Mouse (Mus musculus) liver, embryonic 11.5 days (tissue): ENCODE data around the gene Ppp5c. TPM values are rescaled to one million over a fixed set of nuclear protein-coding genes. Genes with fewer than 3 reads are reported as not detected.
A peak's percentile ranks its signal among the peaks of the same experiment; 100 is the strongest.

Experiments used
- ATAC-seq: fragments of 200-750 bp; cut with Nextera tagmentation; replicated peaks from 2 replicates; pipeline ENCODE4 v1.8.0; 2017; ENCODE audit warnings: moderate number of reproducible peaks, mild to moderate bottlenecking, moderate TSS enrichment, moderate library complexity; ENCODE audit not compliant: low FRiP score
- DNase-seq: peaks from one replicate; pipeline ENCODE4 v3.0.0-alpha.2; 2017; ENCODE audit warnings: low spot score
- H3K27ac ChIP-seq: fragments of 300-500 bp; sonication (generic); 2 replicates; pipeline ENCODE4 v1.5.1; 2014; ENCODE audit warnings: mild to moderate bottlenecking, low read depth, low read length, control low read depth
- H3K27me3 ChIP-seq: fragments of 300-500 bp; sonication (generic); replicated peaks from 2 replicates; pipeline ENCODE4 v1.6.1; 2014; ENCODE audit warnings: low read length, mixed read lengths; ENCODE audit not compliant: control insufficient read depth, insufficient read depth
- H3K36me3 ChIP-seq: fragments of 300-500 bp; sonication (generic); 2 replicates; pipeline ENCODE4 v1.6.1; 2014; ENCODE audit warnings: mild to moderate bottlenecking, low read length, moderate library complexity, mixed read lengths; ENCODE audit not compliant: control insufficient read depth, insufficient read depth
- H3K4me1 ChIP-seq: fragments of 300-500 bp; sonication (generic); replicated peaks from 2 replicates; pipeline ENCODE4 v1.6.1; 2014; ENCODE audit warnings: low read length, mixed read lengths; ENCODE audit not compliant: control insufficient read depth, insufficient read depth
- H3K4me2 ChIP-seq: fragments of 300-500 bp; sonication (generic); 2 replicates; pipeline ENCODE4 v1.6.1; 2014; ENCODE audit warnings: mild to moderate bottlenecking, control low read depth, moderate library complexity
- H3K4me3 ChIP-seq: fragments of 300-500 bp; sonication (generic); 2 replicates; pipeline ENCODE4 v1.5.1; 2014; ENCODE audit warnings: low read depth, low read length, control low read depth
- H3K9ac ChIP-seq: fragments of 300-500 bp; sonication (generic); 2 replicates; pipeline ENCODE4 v1.6.1; 2014; ENCODE audit warnings: low read depth, low read length, control low read depth
- H3K9me3 ChIP-seq: fragments of 300-500 bp; sonication (generic); 2 replicates; pipeline ENCODE4 v1.6.1; 2016; ENCODE audit warnings: low read length, inconsistent platforms, mixed read lengths; ENCODE audit not compliant: control insufficient read depth
- WGBS: fragments of 180-500 bp; shearing (Covaris S2); extraction: QIAGEN DNeasy Blood & Tissue Kit; methylation state at CpG from one replicate; pipeline ENCODE4 v1.1.7; 2014; 5-methylcytosine and 5-hydroxymethylcytosine counted together
- polyA plus RNA-seq: library from polyadenylated mRNA; unstranded; fragments of >200 nt; fragmentation: Nextera tagmentation; extraction: Ambion mirVana; gene quantifications from 2 replicates; pipeline ENCODE4 v1.2.1, GENCODE M21; 2014

Gene Ppp5c
- polyA plus RNA-seq, 1 experiment from 2014 or later = 124 TPM

DNA sequence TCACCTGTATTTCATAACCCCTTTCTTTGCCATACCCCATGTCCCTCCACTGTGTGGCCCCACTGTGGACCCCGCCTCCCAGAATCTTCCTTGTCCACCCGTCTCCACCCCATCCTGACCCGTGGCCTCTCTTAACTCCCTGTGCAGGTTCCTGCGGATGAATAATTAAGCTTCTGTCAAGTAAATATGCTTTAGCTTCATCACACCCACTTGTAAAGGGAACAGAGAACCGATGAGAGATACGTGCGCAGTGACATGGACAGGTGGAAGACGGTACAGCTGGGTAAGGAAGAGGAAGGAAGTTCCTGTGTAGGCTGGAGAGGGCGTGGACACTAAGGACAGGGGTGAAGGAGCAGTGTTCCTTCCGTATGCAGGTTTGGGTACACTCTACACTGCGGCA is 35.1 kb upstream of the Ppp5c start:
- peaks cover 39% of the 10 kb centered on the region for H3K4me1 ChIP-seq
- H3K27ac ChIP-seq = no peak overlapping the region
- WGBS = 11% methylated on average over 11 of the region's 11 CpGs
- ATAC-seq (no peak), DNase-seq (no peak)
- H3K9me3 ChIP-seq = no peaks in the 10 kb centered on the region
- no peaks in the 10 kb centered on the region for H3K36me3 ChIP-seq
- H3K9ac ChIP-seq = 0 out of 2 replicates have a peak overlapping the region, but pooled peaks have one; percentile 16
- peak overlapping the region; percentile 48 for H3K4me3 ChIP-seq
- H3K27me3 ChIP-seq = peaks cover 12% of the 10 kb centered on the region
- H3K4me2 ChIP-seq = peak overlapping the region; percentile 76

DNA sequence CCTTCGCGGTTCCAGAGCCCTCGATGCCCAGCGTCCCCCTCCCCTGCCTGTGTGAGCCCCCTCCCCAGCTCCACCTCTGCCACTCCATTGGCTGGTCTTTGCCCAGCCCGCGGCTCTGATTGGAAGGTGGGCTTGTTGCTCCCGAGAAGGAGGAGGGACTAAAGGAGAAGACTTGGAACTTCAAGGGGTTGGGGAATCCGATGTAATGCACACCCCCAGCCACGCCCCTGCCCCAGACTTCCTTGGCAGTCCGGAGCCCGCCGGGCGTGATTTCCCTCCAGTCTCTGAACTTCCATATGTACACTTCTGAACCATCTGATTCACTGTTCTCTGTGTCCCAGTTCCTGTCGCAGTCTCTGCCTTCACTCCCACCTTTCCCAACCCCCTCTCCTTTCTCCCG is 34.7 kb upstream of the Ppp5c start, which contains the start of gene Hif3a:
Gene Hif3a, minus strand, starts transcription at position 39 of the 400 bp plus-strand sequence.
- H3K36me3 ChIP-seq = no peaks in the 10 kb centered on the region
- H3K27me3 ChIP-seq = peaks cover 12% of the 10 kb centered on the region
- H3K9me3 ChIP-seq = no peaks in the 10 kb centered on the region
- H3K9ac ChIP-seq = peak within 1 kb of the TSS; percentile 48
- peak within 1 kb of the TSS; percentile 48 for H3K4me3 ChIP-seq
- H3K27ac ChIP-seq = no peak within 1 kb of the TSS
- under 1% methylated on average over 15 of the region's 15 CpGs for WGBS
- peak within 1 kb of the TSS; percentile 76 for H3K4me2 ChIP-seq
- peak; percentile 72 for DNase-seq
- peak; percentile 4; the same call in 1 of the 2 replicates for ATAC-seq
- H3K4me1 ChIP-seq = peaks cover 43% of the 10 kb centered on the region

DNA sequence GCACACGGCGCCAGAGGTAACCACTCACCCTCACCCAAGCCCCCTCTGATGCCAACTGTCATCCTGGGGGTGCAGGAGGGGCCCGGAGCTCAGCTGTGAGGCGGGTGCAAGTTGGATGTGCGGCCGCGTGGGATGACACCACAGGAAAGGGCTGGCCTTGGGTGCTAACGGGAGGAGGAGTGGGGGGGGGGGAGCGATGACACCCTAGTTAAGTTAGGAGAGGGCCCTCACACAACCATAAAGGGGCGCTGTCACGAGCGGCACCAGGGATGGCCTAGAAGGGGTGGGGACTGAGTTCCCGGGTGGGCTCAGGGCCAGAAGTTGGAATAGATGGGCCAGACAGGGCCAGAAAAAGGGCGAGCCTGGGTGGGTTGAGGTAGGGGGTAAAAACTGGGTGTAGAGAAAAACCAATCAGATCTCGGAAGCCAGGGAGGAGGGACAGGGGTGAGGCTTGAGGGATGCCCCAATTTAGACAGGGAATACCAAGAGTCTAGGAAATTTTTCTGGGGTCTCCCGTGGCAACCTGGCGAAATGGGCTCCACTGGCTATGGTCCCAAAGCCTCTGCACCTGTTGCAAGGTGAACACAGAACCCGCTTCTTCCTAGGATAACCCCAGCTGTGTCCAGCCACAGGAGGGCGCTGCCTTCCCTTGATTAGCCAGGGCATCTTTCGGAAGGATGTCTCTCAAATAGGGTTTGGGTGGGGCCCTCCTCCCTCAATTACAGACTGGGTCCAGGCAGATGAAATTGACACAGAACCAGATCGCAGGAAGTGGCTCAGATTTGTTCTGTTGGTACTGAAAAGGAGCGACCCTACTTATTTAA is 33.3 kb upstream of the Ppp5c start:
- 76% methylated on average over 20 of the region's 22 CpGs for WGBS
- Histone ChIP-seq H3K4me1 (peaks cover 46% of the 10 kb centered on the region), H3K9ac (no peak overlapping the region), H3K4me3 (peak overlapping the region; percentile 48), H3K4me2 (peak overlapping the region; percentile 76), H3K27ac (peak overlapping the region; percentile 98; the same call in 1 of the 2 replicates), H3K9me3 (no peaks in the 10 kb centered on the region), H3K36me3 (no peaks in the 10 kb centered on the region), H3K27me3 (peaks cover 12% of the 10 kb centered on the region)
- DNase-seq (peak; percentile 31), ATAC-seq (no peak)

DNA sequence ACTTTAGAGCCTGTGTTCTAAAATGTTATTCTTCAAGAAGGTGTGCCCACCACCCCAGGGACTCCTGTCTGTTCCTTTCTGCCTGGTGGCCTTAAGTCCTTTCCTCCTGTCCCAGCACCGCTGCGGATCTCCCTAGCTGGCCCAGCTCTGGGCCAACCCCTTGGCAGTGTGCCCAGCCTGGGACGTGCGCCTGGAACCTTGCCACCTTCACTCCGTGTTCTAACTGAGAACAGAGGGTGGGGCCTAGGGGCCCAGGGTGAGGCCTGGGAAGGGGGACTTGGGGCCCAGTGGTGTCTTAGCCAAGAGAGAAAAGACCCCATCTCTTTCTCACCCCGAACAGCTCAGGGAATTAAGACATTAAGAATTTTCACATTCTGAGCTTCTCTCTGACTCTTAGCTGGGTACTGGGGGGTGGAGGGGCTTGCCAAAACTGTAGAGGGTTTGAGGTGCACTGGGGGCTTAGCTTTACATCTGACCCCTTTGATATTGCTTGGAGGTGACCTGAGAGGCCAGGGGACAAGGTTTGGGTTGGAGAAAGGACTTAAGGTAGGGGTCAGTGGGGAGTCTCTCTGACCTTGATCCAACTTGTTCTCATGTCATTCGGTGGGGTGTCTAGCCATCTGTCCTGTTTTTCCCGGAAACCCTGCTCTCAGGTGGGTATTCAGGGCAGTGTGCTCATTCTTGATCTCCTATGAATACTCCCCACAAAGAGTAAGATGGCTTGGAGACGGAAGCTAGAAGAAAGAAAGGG is 32.5 kb upstream of the Ppp5c start:
- WGBS = 50% methylated on average over 9 of the region's 9 CpGs
- Histone ChIP-seq H3K27ac (peak overlapping the region; percentile 98; the same call in 1 of the 2 replicates), H3K9me3 (no peaks in the 10 kb centered on the region), H3K4me2 (peak overlapping the region; percentile 76), H3K9ac (peak overlapping the region; percentile 50), H3K4me3 (no peak overlapping the region; the same call in 1 of the 2 replicates), H3K4me1 (peaks cover 46% of the 10 kb centered on the region), H3K36me3 (no peaks in the 10 kb centered on the region), H3K27me3 (peaks cover 12% of the 10 kb centered on the region)
- peak; percentile 58 for DNase-seq
- ATAC-seq = no peak

DNA sequence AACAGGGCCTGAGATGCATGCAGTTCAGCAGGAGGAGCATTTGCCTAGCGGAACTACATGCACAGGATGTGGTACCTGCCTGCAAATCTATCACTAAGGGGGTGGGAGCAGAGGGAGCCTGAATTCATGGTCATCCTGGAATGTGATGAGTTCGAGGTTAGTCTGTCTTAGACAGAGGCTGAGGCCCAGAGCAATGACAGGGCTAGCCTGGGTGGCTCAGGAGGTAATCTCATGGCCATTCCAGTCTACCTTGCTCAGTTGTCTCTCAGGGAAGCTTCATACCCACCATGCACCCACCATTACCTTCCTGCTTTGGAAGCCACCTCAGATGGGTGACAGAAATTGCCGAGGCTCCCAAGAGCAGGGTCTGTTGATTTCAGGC is 31.7 kb upstream of the Ppp5c start:
- WGBS = 73% methylated on average over 3 of the region's 3 CpGs
- Histone ChIP-seq H3K36me3 (peaks cover 4% of the 10 kb centered on the region; the same call in 1 of the 2 replicates), H3K9me3 (no peaks in the 10 kb centered on the region), H3K4me1 (peaks cover 46% of the 10 kb centered on the region), H3K27ac (peak overlapping the region; percentile 98), H3K27me3 (peaks cover 12% of the 10 kb centered on the region), H3K9ac (no peak overlapping the region), H3K4me2 (peak overlapping the region; percentile 14; the same call in 1 of the 2 replicates), H3K4me3 (no peak overlapping the region)
- ATAC-seq (no peak), DNase-seq (peak; percentile 31)

DNA sequence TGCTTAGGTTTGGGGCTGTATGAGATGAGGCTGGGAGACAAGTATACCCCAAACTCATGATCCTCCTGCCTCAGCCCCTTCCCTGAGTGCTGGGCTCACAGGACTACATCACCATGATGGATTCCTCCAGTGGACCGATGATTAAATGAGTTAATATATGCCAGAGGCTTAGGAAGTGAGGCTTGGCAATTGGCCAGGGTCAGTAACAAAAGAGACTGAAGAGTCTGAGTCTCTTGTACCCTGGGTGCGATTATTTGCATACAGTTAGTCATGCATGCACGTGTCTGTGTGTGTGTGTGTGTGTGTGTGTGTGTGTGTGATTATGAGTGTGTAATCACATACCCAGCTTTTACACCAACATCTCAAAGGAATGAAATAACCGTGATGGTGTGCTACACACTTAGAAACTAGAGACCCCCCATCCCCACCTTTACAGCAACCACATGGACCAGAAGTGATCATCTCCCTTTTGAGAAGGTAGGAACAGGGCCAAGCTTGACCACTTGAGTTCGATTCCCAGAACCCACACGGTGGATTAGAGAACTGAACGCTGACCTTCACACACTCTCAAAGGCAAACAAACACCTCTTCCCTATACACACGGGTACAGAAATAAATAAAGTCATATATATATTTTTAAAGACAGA is 31.2 kb upstream of the Ppp5c start:
- Histone ChIP-seq H3K4me1 (peaks cover 46% of the 10 kb centered on the region), H3K4me2 (peak overlapping the region; percentile 65), H3K9me3 (no peaks in the 10 kb centered on the region), H3K27ac (peak overlapping the region; percentile 98), H3K27me3 (peaks cover 12% of the 10 kb centered on the region), H3K4me3 (peak overlapping the region; percentile 5; the same call in 1 of the 2 replicates), H3K9ac (peak overlapping the region; percentile 70), H3K36me3 (peaks cover 10% of the 10 kb centered on the region)
- DNase-seq = peak; percentile 28
- WGBS = 55% methylated on average over 8 of the region's 8 CpGs
- no peak for ATAC-seq

DNA sequence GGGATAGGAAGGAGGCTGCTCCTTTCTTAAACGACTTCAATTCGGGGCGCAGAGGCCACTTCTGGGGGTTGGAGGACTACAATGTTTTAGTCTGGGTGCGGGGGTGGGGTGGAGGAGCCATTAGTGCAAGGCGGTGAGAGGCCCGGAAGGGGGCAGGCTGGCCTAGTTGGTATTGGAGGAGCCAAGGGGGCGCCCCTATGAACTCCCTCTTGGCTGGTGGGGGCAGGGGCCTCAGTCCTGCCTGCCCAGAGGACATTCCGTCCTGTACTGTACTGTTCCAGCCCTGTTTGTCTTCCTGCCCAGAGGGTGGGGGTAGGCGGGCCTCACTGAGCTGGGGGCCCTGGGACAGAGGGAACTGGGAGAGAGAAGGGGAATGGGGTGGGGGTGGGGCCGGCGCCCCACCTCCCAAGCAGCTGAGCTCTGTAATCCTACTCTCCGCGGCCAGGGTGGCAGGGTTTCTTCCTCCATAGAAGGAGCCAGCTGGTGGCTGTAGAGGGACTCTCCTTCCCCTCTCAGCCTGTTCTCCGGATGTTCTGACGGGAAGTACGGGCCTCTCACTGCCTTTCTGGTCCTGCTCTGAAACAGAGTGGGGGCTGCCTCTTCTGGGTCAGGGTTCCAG is 30.5 kb upstream of the Ppp5c start:
- Histone ChIP-seq H3K36me3 (peaks cover 16% of the 10 kb centered on the region), H3K9me3 (no peaks in the 10 kb centered on the region), H3K4me2 (peak overlapping the region; percentile 65), H3K9ac (peak overlapping the region; percentile 70), H3K4me3 (peak overlapping the region; percentile 5), H3K27me3 (peaks cover 9% of the 10 kb centered on the region), H3K4me1 (peaks cover 46% of the 10 kb centered on the region), H3K27ac (peak overlapping the region; percentile 98)
- WGBS = 2% methylated on average over 16 of the region's 16 CpGs
- DNase-seq (peak; percentile 83), ATAC-seq (peak; percentile 71)
